Mouse (Mus musculus) E14TG2a.4 (cell line): ENCODE data around the gene Srm.

ENCODE experiments used
- CTCF ChIP-seq: conservative IDR thresholded peaks from 2 replicates; pipeline ENCODE4 v1.5.1; 2014; ENCODE audit warnings: low read length
- POU5F1 ChIP-seq: IDR thresholded peaks from 2 replicates; pipeline ENCODE4 v1.6.1; 2014; ENCODE audit warnings: low read length, borderline replicate concordance

DNA sequence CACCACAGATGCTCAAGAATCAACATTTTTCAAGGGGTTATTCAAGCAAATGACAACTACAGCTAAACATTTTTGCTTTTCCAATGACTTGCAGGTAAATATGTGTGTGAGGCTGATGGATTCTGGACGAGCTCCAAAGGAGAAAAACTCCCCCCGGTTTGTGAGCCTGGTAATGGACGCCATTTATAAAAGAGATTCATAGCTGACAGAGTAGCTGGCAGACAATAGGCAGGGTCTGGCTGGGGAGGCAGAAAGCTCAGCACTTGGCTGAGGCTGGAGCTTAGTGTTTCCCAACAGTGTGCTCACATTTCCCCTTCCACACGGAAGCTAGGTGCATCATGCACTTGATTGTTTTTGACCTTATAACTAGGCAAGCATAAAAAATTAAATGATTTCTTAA, 21.3 kb downstream of the Srm start:
- TF ChIP-seq CTCF, result no peak
- no peak for TF ChIP-seq POU5F1
